In genomic region chr17:3344872-3345271, GRCm38 (mm10) we compare ENCODE assay signal across 18 mouse cellular contexts. TPM values are rescaled to one million over a fixed set of nuclear protein-coding genes. Genes with fewer than 3 reads are reported as not detected.
DNase-seq lines count a peak whose midpoint lies in the region; ATAC-seq and TF ChIP-seq lines count a peak whose summit lies in the region.
"Had no signal": no experiment of that assay in that cellular context is flagged by ENCODE, and none has a peak within 500 bp of the region (broad histone marks: within the 10 kb centered on the region; RNA-seq: fewer than 3 reads in every experiment).

No protein-coding gene starts in this region.

- H3K4me1 ChIP-seq in hindbrain, embryonic 13.5 days (replicated peaks) = peaks cover 17% of the 10 kb centered on the region
- H3K4me1 ChIP-seq in hindbrain, embryonic 11.5 days (replicated peaks; ENCODE audit: control insufficient read depth, insufficient read depth, low read length) = no peaks in the 10 kb centered on the region
- H3K4me1 ChIP-seq in embryonic facial prominence, embryonic 13.5 days = peaks cover 46% of the 10 kb centered on the region
- H3K4me1 ChIP-seq in hindbrain, embryonic 15.5 days (replicated peaks) = peaks cover 11% of the 10 kb centered on the region; the same call in 1 of the 2 replicates
- H3K4me1 ChIP-seq in midbrain, embryonic 16.5 days (ENCODE audit: control insufficient read depth, insufficient read depth, low read length) = peaks cover 9% of the 10 kb centered on the region; the same call in 1 of the 2 replicates

- H3K36me3 ChIP-seq in hindbrain, embryonic 13.5 days = no peaks in the 10 kb centered on the region
- H3K36me3 ChIP-seq in hindbrain, embryonic 11.5 days (ENCODE audit: control insufficient read depth, insufficient read depth, low read length) = no peaks in the 10 kb centered on the region
- no peaks in the 10 kb centered on the region for H3K36me3 ChIP-seq in embryonic facial prominence, embryonic 13.5 days
- no peaks in the 10 kb centered on the region for H3K36me3 ChIP-seq in hindbrain, embryonic 15.5 days
- H3K36me3 ChIP-seq in midbrain, embryonic 16.5 days (ENCODE audit: control insufficient read depth, insufficient read depth, low read length) = no peaks in the 10 kb centered on the region
- H3K36me3 ChIP-seq: heart, embryonic 13.5 days; limb, embryonic 15.5 days; midbrain, embryonic 12.5 days had no signal

- 0 out of 2 replicates have a peak, but pooled peaks have one; percentile 28 for ATAC-seq in hindbrain, embryonic 13.5 days (ENCODE audit: low FRiP score)
- no peak for ATAC-seq in hindbrain, embryonic 11.5 days (ENCODE audit: low FRiP score)
- ATAC-seq in embryonic facial prominence, embryonic 13.5 days (ENCODE audit: insufficient number of reproducible peaks, insufficient read depth, low FRiP score, low TSS enrichment, low read depth) = no peak
- ATAC-seq in hindbrain, embryonic 15.5 days (ENCODE audit: low FRiP score, low read depth) = 0 out of 2 replicates have a peak, but pooled peaks have one; percentile 23
- ATAC-seq in midbrain, embryonic 16.5 days = peak; percentile 21; the same call in 1 of the 2 replicates
- ATAC-seq: intestine, embryonic 16.5 days had no signal

- H3K9ac ChIP-seq in hindbrain, embryonic 13.5 days = peak overlapping the region; percentile 29
- no peak overlapping the region for H3K9ac ChIP-seq in hindbrain, embryonic 11.5 days (ENCODE audit: low read depth, low read length)
- H3K9ac ChIP-seq in embryonic facial prominence, embryonic 13.5 days = 0 out of 2 replicates have a peak overlapping the region, but pooled peaks have one; percentile 16
- no peak overlapping the region for H3K9ac ChIP-seq in hindbrain, embryonic 15.5 days
- 0 out of 2 replicates have a peak overlapping the region, but pooled peaks have one; percentile 18 for H3K9ac ChIP-seq in midbrain, embryonic 16.5 days (ENCODE audit: low read depth, low read length)
- H3K9ac ChIP-seq: heart, embryonic 13.5 days; limb, embryonic 15.5 days; midbrain, embryonic 12.5 days had no signal

- no peak for DNase-seq in hindbrain, embryonic 11.5 days (ENCODE audit: low spot score)
- DNase-seq in layer of hippocampus, adult 2 months (ENCODE audit: low spot score in 2 of 2) = no peak
- DNase-seq in urinary bladder, postnatal 10 days (ENCODE audit: low spot score) = no peak
- no peak for DNase-seq in gastrocnemius, postnatal 25 days
- DNase-seq: adrenal gland, postnatal 14 days; cerebellum, adult 18-20 months; heart, postnatal 36 days; lung, postnatal 36 days; right cerebral cortex, postnatal 4 days; thymus, postnatal 25 days had no signal

- H3K4me2 ChIP-seq in hindbrain, embryonic 13.5 days = no peak overlapping the region
- no peak overlapping the region for H3K4me2 ChIP-seq in hindbrain, embryonic 11.5 days (replicated peaks; ENCODE audit: low read depth, low read length)
- H3K4me2 ChIP-seq in embryonic facial prominence, embryonic 13.5 days = peak overlapping the region; percentile 18; the same call in 1 of the 2 replicates
- H3K4me2 ChIP-seq in hindbrain, embryonic 15.5 days = no peak overlapping the region
- H3K4me2 ChIP-seq in midbrain, embryonic 16.5 days (ENCODE audit: low read length) = no peak overlapping the region
- H3K4me2 ChIP-seq: heart, embryonic 13.5 days; limb, embryonic 15.5 days; midbrain, embryonic 12.5 days had no signal

- no peak overlapping the region for H3K4me3 ChIP-seq in hindbrain, embryonic 13.5 days
- H3K4me3 ChIP-seq in hindbrain, embryonic 11.5 days (ENCODE audit: low read depth, low read length) = no peak overlapping the region
- no peak overlapping the region for H3K4me3 ChIP-seq in embryonic facial prominence, embryonic 13.5 days
- H3K4me3 ChIP-seq in hindbrain, embryonic 15.5 days = no peak overlapping the region
- no peak overlapping the region for H3K4me3 ChIP-seq in midbrain, embryonic 16.5 days (ENCODE audit: low read depth, low read length)
- H3K4me3 ChIP-seq in layer of hippocampus, adult 2 months = no peak overlapping the region
- H3K4me3 ChIP-seq: heart, embryonic 13.5 days; limb, embryonic 15.5 days; midbrain, embryonic 12.5 days had no signal

- H3K9me3 ChIP-seq in hindbrain, embryonic 13.5 days = no peaks in the 10 kb centered on the region
- no peaks in the 10 kb centered on the region for H3K9me3 ChIP-seq in hindbrain, embryonic 11.5 days (ENCODE audit: control insufficient read depth, low read length)
- no peaks in the 10 kb centered on the region for H3K9me3 ChIP-seq in embryonic facial prominence, embryonic 13.5 days
- no peaks in the 10 kb centered on the region for H3K9me3 ChIP-seq in hindbrain, embryonic 15.5 days
- no peaks in the 10 kb centered on the region for H3K9me3 ChIP-seq in midbrain, embryonic 16.5 days (replicated peaks; ENCODE audit: control insufficient read depth, low read length, poor library complexity, severe bottlenecking)
- H3K9me3 ChIP-seq: heart, embryonic 13.5 days; limb, embryonic 15.5 days; midbrain, embryonic 12.5 days had no signal

- peak overlapping the region; percentile 52 for H3K27ac ChIP-seq in hindbrain, embryonic 13.5 days
- no peak overlapping the region for H3K27ac ChIP-seq in hindbrain, embryonic 11.5 days (ENCODE audit: low read depth, low read length)
- H3K27ac ChIP-seq in embryonic facial prominence, embryonic 13.5 days = peak overlapping the region; percentile 8; the same call in 1 of the 2 replicates
- peak overlapping the region; percentile 21 for H3K27ac ChIP-seq in hindbrain, embryonic 15.5 days (replicated peaks)
- 0 out of 2 replicates have a peak overlapping the region, but pooled peaks have one; percentile 24 for H3K27ac ChIP-seq in midbrain, embryonic 16.5 days (ENCODE audit: low read length)
- no peak overlapping the region for H3K27ac ChIP-seq in layer of hippocampus, adult 2 months
- H3K27ac ChIP-seq: heart, embryonic 13.5 days; limb, embryonic 15.5 days; midbrain, embryonic 12.5 days had no signal

- no peaks in the 10 kb centered on the region for H3K27me3 ChIP-seq in hindbrain, embryonic 13.5 days
- no peaks in the 10 kb centered on the region for H3K27me3 ChIP-seq in hindbrain, embryonic 11.5 days (ENCODE audit: control insufficient read depth, insufficient read depth, low read length)
- H3K27me3 ChIP-seq in embryonic facial prominence, embryonic 13.5 days = no peaks in the 10 kb centered on the region
- H3K27me3 ChIP-seq in hindbrain, embryonic 15.5 days = no peaks in the 10 kb centered on the region
- no peaks in the 10 kb centered on the region; the same call in 1 of the 2 replicates for H3K27me3 ChIP-seq in midbrain, embryonic 16.5 days (ENCODE audit: control insufficient read depth, insufficient read depth, low read depth, low read length)
- H3K27me3 ChIP-seq: heart, embryonic 13.5 days; limb, embryonic 15.5 days; midbrain, embryonic 12.5 days had no signal

- 62% methylated on average over 7 of the region's 7 CpGs for WGBS in hindbrain, embryonic 13.5 days
- 72% methylated on average over 7 of the region's 7 CpGs for WGBS in hindbrain, embryonic 11.5 days
- 53% methylated on average over 7 of the region's 7 CpGs for WGBS in embryonic facial prominence, embryonic 13.5 days
- WGBS in hindbrain, embryonic 15.5 days = 50% methylated on average over 7 of the region's 7 CpGs
- whole genome bisulfite sequencing in midbrain, embryonic 16.5 days = 48% methylated on average over 7 of the region's 7 CpGs

- no peak for TF ChIP-seq CTCF in layer of hippocampus, adult 2 months (conservative IDR thresholded peaks at IDR 0.05)

RNA-seq across cellular contexts. Expression of gene Tiam2, which starts 18.5 kb away (rescaled TPM):
- polyA plus RNA-seq in hindbrain, embryonic 13.5 days (2015; fragmentation: Nextera tagmentation; extraction: Ambion mirVana) = 4.1 and 4.9 TPM in 2 replicates
- polyA plus RNA-seq in hindbrain, embryonic 11.5 days (2014; fragmentation: Nextera tagmentation; extraction: Ambion mirVana) = 5.3 and 5.5 TPM in 2 replicates
- 25.2 and 31.8 TPM in 2 replicates for polyA plus RNA-seq in embryonic facial prominence, embryonic 13.5 days (2015; fragmentation: Nextera tagmentation; extraction: Ambion mirVana)
- polyA plus RNA-seq in hindbrain, embryonic 15.5 days (2015; fragmentation: Nextera tagmentation; extraction: Ambion mirVana) = 3.9 and 7.3 TPM in 2 replicates
- 4.1 and 4.7 TPM in 2 replicates for polyA plus RNA-seq in midbrain, embryonic 16.5 days (2015; fragmentation: Nextera tagmentation; extraction: Ambion mirVana)
- 10 to 100 TPM; 33.8 to 42.9 TPM for total RNA-seq in layer of hippocampus, adult 2 months (2021)
- total RNA-seq in gastrocnemius, postnatal 25 days (2021) = 1 to 10 TPM; 2.7 to 3.8 TPM

Comparison
In these comparisons a context has a peak if more than half of its experiments do, and no peak if none do; other contexts are left out.
1. ATAC-seq: peak in hindbrain, embryonic 13.5 days (single experiment), hindbrain, embryonic 15.5 days (single experiment) and midbrain, embryonic 16.5 days (single experiment); none in hindbrain, embryonic 11.5 days (single experiment) and embryonic facial prominence, embryonic 13.5 days (single experiment).
2. H3K27ac ChIP-seq: peak in hindbrain, embryonic 13.5 days (single experiment), embryonic facial prominence, embryonic 13.5 days (single experiment), hindbrain, embryonic 15.5 days (single experiment) and midbrain, embryonic 16.5 days (single experiment); none in hindbrain, embryonic 11.5 days (single experiment) and layer of hippocampus, adult 2 months (single experiment).
3. H3K9ac ChIP-seq: peak in hindbrain, embryonic 13.5 days (single experiment), embryonic facial prominence, embryonic 13.5 days (single experiment) and midbrain, embryonic 16.5 days (single experiment); none in hindbrain, embryonic 11.5 days (single experiment) and hindbrain, embryonic 15.5 days (single experiment).